Mouse (Mus musculus) megakaryocyte, adult 5-6 weeks (primary cell): Measurements from ENCODE around the gene Asb3. TPM values are rescaled to one million over a fixed set of nuclear protein-coding genes. Genes with fewer than 3 reads are reported as not detected.

Experiments used
- ATAC-seq: 2 replicates; pipeline ENCODE4 v1.8.0; 2016; ENCODE audit warnings: mild to moderate bottlenecking, inconsistent platforms; ENCODE audit not compliant: poor library complexity, severe bottlenecking
- total RNA-seq, 2 experiments: library from RNA; stranded (forward) in 1 of 2; stranded (reverse) in 1 of 2; fragments of 153-499, 151-499 nt in 1 of 2; fragments of 221-1000, 200-1000 nt in 1 of 2; gene quantifications; 2 replicates each; pipeline versions ENCODE4 v1.2.3 to v1.2.4; 2015 to 2017

The Asb3 gene
- total RNA-seq (2015) (14.5 and 16.8 TPM in 2 replicates), total RNA-seq (2017) (11.3 and 19.1 TPM in 2 replicates)

GRCm38 (mm10) chr11:30885171-30885871, at the start of gene Asb3, which contains the start of gene Gpr75:
Gene Asb3 (plus strand): TSS chr11:30885416.
Gene Gpr75 (plus strand): TSS chr11:30885358.
- peak; percentile 27; the same call in 1 of the 2 replicates for ATAC-seq

GRCm38 (mm10) chr11:30838793-30839192, 46.4 kb upstream of the Asb3 start:
- no peak for ATAC-seq

GRCm38 (mm10) chr11:30844355-30844754, 40.9 kb upstream of the Asb3 start:
- ATAC-seq, result no peak

GRCm38 (mm10) chr11:30872425-30872824, 12.8 kb upstream of the Asb3 start:
- no peak for ATAC-seq

- no peak for ATAC-seq
Observed at GRCm38 (mm10) chr11:30888153-30888552, 2.9 kb downstream of the Asb3 start.

GRCm38 (mm10) chr11:30896201-30896600, 11.0 kb downstream of the Asb3 start:
- no peak for ATAC-seq

GRCm38 (mm10) chr11:30899312-30899711, 14.1 kb downstream of the Asb3 start:
- no peak for ATAC-seq

- ATAC-seq, result no peak
Observed at GRCm38 (mm10) chr11:30912311-30912710, 27.1 kb downstream of the Asb3 start.

- ATAC-seq, result no peak
Observed at GRCm38 (mm10) chr11:30920641-30921040, 35.4 kb downstream of the Asb3 start.

GRCm38 (mm10) chr11:30923283-30923682, 38.1 kb downstream of the Asb3 start:
- no peak for ATAC-seq

GRCm38 (mm10) chr11:30928079-30928478, 42.9 kb downstream of the Asb3 start:
- no peak for ATAC-seq

GRCm38 (mm10) chr11:30928498-30928897, 43.3 kb downstream of the Asb3 start:
- no peak for ATAC-seq

- ATAC-seq, result peak; percentile 64
Observed at GRCm38 (mm10) chr11:30943522-30943921, 58.3 kb downstream of the Asb3 start.

GRCm38 (mm10) chr11:30952829-30953228, 67.6 kb downstream of the Asb3 start:
- ATAC-seq, result no peak

GRCm38 (mm10) chr11:30953469-30954154, 68.4 kb downstream of the Asb3 start:
- ATAC-seq, result peak; percentile 76

GRCm38 (mm10) chr11:30954279-30954725, 69.1 kb downstream of the Asb3 start, which contains the start of gene Erlec1:
Gene Erlec1 (minus strand): TSS chr11:30954335.
- peak; percentile 95 for ATAC-seq

- ATAC-seq, result no peak
Observed at GRCm38 (mm10) chr11:30985237-30985636, 100.0 kb downstream of the Asb3 start.

- peak; percentile 95 for ATAC-seq
Observed at GRCm38 (mm10) chr11:30985877-30986624, 100.8 kb downstream of the Asb3 start, which contains the start of gene Chac2. Gene Chac2 (minus strand): TSS chr11:30986350.

- ATAC-seq, result peak; percentile 13; the same call in 1 of the 2 replicates
Observed at GRCm38 (mm10) chr11:30986625-30987017, 101.4 kb downstream of the Asb3 start.

GRCm38 (mm10) chr11:30996670-30997069, 111.5 kb downstream of the Asb3 start:
- peak; percentile 57; the same call in 1 of the 2 replicates for ATAC-seq

GRCm38 (mm10) chr11:30998199-30998598, 113.0 kb downstream of the Asb3 start:
- no peak for ATAC-seq
